Mouse (Mus musculus) forebrain, embryonic 16.5 days (tissue): ENCODE measurements around the gene Appl1. TPM values are rescaled to one million over a fixed set of nuclear protein-coding genes. Genes with fewer than 3 reads are reported as not detected.

Experiments
- ATAC-seq: fragments of 200-750 bp; cut with Nextera tagmentation; 2 replicates; pipeline ENCODE4 v1.8.0; 2017; ENCODE audit warnings: mild to moderate bottlenecking, moderate library complexity
- H3K27ac ChIP-seq: fragments of 300-500 bp; sonication (generic); 2 replicates; pipeline ENCODE4 v1.5.1; 2014; ENCODE audit warnings: low read length, control low read depth
- H3K27me3 ChIP-seq: fragments of 300-500 bp; sonication (generic); replicated peaks from 2 replicates; pipeline ENCODE4 v1.6.1; 2014; ENCODE audit warnings: low read length; ENCODE audit not compliant: control insufficient read depth, insufficient read depth
- H3K36me3 ChIP-seq: fragments of 300-500 bp; sonication (generic); 2 replicates; pipeline ENCODE4 v1.6.1; 2014; ENCODE audit not compliant: control insufficient read depth, insufficient read depth
- H3K4me1 ChIP-seq: fragments of 300-500 bp; sonication (generic); replicated peaks from 2 replicates; pipeline ENCODE4 v1.6.1; 2014; ENCODE audit warnings: low read length; ENCODE audit not compliant: control insufficient read depth, insufficient read depth
- H3K4me2 ChIP-seq: fragments of 300-500 bp; sonication (generic); 2 replicates; pipeline ENCODE4 v1.6.1; 2014; ENCODE audit warnings: mild to moderate bottlenecking, low read length, control low read depth
- H3K4me3 ChIP-seq: fragments of 300-500 bp; sonication (generic); replicated peaks from 2 replicates; pipeline ENCODE4 v1.5.1; 2014; ENCODE audit warnings: mild to moderate bottlenecking, low read length, control low read depth
- H3K9ac ChIP-seq: fragments of 300-500 bp; sonication (generic); replicated peaks from 2 replicates; pipeline ENCODE4 v1.6.1; 2014; ENCODE audit warnings: low read depth, low read length, control low read depth
- H3K9me3 ChIP-seq: fragments of 300-500 bp; sonication (generic); 2 replicates; pipeline ENCODE4 v1.6.1; 2016; ENCODE audit warnings: low read length; ENCODE audit not compliant: control insufficient read depth
- WGBS: fragments of 180-500 bp; shearing (Covaris S2); extraction: QIAGEN DNeasy Blood & Tissue Kit; methylation state at CpG from one replicate; pipeline ENCODE4 v1.1.7; 2014; 5-methylcytosine and 5-hydroxymethylcytosine counted together
- polyA plus RNA-seq: library from polyadenylated mRNA; unstranded; fragments of >200 nt; fragmentation: Nextera tagmentation; extraction: Ambion mirVana; gene quantifications from 2 replicates; pipeline ENCODE4 v1.2.1, GENCODE M21; 2015

Appl1 gene
- polyA plus RNA-seq: 65.3 and 70.1 TPM in 2 replicates

DNA sequence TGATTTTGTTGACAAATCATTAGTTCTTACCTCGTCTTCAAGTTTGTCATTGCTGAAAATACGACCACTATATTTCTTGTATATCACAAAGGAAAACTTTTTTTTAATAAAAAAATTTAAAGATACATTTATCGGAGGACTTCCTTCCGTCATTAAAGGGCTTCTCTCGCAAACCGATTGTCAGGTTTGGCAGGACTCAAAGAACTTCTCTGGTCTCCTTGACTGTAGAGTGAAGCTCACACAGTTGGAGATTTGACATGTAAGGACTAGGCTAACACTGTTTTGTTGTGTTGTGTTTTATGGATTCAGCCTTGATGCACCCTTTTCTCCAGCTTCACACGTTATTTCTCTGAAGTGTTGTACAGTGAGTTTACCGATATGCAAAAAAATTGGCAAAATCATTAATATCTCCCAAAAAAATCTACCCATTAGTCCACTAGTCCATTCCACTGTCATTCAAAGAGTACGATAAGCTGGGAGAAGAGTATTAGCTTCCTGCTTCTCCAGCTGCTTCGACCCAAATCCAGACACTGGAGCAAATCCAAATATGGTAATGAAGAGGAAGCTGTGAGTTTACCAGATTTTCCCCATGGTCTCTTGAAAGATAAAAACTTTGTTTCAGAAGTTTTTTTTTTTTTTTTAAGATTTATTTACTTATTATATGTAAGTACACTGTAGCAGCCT, at the start of gene Appl1:
Gene Appl1, minus strand, starts transcription at position 127 of the 684 bp plus-strand sequence.
- H3K9me3 ChIP-seq: no peaks in the 10 kb centered on the region
- whole genome bisulfite sequencing: 39% methylated on average over 10 of the region's 10 CpGs
- peak within 1 kb of the TSS; percentile 93 for H3K4me3 ChIP-seq
- ATAC-seq: no peak
- peak within 1 kb of the TSS; percentile 68 for H3K4me2 ChIP-seq
- no peaks in the 10 kb centered on the region for H3K36me3 ChIP-seq
- peak within 1 kb of the TSS; percentile 94 for H3K9ac ChIP-seq
- no peaks in the 10 kb centered on the region for H3K27me3 ChIP-seq
- H3K27ac ChIP-seq: peak within 1 kb of the TSS; percentile 85
- H3K4me1 ChIP-seq: peaks cover 11% of the 10 kb centered on the region

GRCm38 (mm10) chr14:27019850-27020249, 48.8 kb upstream of the Appl1 start:
- Histone ChIP-seq H3K36me3 (no peaks in the 10 kb centered on the region), H3K4me3 (no peak overlapping the region), H3K4me1 (no peaks in the 10 kb centered on the region), H3K27me3 (no peaks in the 10 kb centered on the region), H3K27ac (no peak overlapping the region), H3K9ac (no peak overlapping the region), H3K9me3 (no peaks in the 10 kb centered on the region), H3K4me2 (no peak overlapping the region)
- 85% methylated on average over 14 of the region's 14 CpGs for WGBS
- no peak for ATAC-seq

DNA sequence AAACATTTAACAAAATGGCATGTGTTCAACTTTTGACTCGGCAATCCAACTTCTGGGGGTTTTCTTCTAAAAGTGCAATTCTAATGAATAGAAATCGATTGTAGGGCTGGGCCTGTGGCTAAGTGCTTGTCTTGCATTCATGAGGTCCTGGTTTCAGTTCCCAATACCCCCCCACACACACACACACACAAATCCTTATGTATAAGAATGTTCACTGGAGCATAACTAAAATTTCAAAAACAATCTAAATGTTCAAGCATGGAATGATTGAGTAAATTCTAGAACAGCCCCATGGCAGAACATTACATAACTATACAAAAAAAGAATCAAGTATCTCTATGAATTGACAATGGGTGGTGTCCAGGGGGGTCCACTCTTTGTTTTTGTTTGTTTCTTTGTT, 46.9 kb upstream of the Appl1 start:
- 92% methylated on average over 2 of the region's 2 CpGs for WGBS

DNA sequence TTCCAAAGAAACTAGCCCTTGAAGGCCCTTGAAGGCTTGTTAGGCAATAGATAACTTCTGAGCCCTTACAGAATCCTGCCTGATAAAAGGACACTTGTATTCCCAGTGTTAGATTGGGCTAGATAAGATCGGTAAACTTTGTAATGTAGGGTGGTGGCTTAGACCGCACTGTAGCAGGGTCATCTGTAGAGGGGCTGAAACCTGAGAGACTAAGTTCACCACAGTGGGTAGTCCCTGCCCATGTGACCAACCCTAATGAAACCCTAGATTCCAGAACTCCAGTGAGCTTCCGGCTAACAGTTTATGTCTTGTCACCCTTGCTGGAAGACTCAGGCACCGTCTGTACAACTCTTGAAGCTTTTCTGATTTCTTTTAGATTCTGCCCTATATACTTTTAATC, 42.6 kb upstream of the Appl1 start:
- H3K4me2 ChIP-seq: no peak overlapping the region
- no peak overlapping the region for H3K27ac ChIP-seq
- ATAC-seq: no peak
- WGBS: 87% methylated on average over 4 of the region's 4 CpGs
- no peaks in the 10 kb centered on the region for H3K9me3 ChIP-seq
- no peaks in the 10 kb centered on the region for H3K27me3 ChIP-seq
- no peaks in the 10 kb centered on the region for H3K4me1 ChIP-seq
- H3K4me3 ChIP-seq: no peak overlapping the region
- H3K36me3 ChIP-seq: no peaks in the 10 kb centered on the region
- H3K9ac ChIP-seq: no peak overlapping the region

More for the DNA sequence above, 46.9 kb upstream of the Appl1 start:
- Histone ChIP-seq H3K4me3 (no peak overlapping the region), H3K36me3 (no peaks in the 10 kb centered on the region), H3K4me1 (no peaks in the 10 kb centered on the region), H3K9ac (no peak overlapping the region), H3K27ac (no peak overlapping the region), H3K27me3 (no peaks in the 10 kb centered on the region), H3K9me3 (no peaks in the 10 kb centered on the region), H3K4me2 (no peak overlapping the region)
- ATAC-seq: no peak

DNA sequence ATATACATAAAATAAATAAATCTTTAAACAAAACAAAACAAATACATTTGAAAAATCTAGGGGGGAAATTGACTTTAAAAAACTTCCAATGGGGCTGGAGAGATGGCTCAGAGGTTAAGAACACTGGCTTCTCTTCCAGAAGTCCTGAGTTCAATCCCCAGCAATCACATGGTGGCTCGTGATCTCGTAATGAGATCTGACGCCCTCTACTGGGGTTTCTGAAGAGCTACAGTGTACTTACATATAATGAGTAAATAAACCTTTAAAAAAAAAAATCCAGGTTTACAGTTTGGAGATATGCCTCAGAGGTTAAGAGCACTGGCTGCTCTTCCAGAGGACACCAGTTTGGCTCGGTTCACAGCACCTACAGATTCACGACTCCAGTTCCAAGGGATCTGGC, 40.5 kb upstream of the Appl1 start:
- ATAC-seq: no peak
- H3K36me3 ChIP-seq: no peaks in the 10 kb centered on the region
- H3K4me2 ChIP-seq: no peak overlapping the region
- H3K9ac ChIP-seq: no peak overlapping the region
- H3K9me3 ChIP-seq: no peaks in the 10 kb centered on the region
- no peaks in the 10 kb centered on the region for H3K27me3 ChIP-seq
- H3K4me3 ChIP-seq: no peak overlapping the region
- WGBS: 85% methylated on average over 5 of the region's 5 CpGs
- no peak overlapping the region for H3K27ac ChIP-seq
- no peaks in the 10 kb centered on the region for H3K4me1 ChIP-seq

GRCm38 (mm10) chr14:27005937-27006336, 34.9 kb upstream of the Appl1 start:
- WGBS: 8% methylated on average over 6 of the region's 6 CpGs
- no peak overlapping the region for H3K4me2 ChIP-seq
- H3K36me3 ChIP-seq: no peaks in the 10 kb centered on the region
- H3K9ac ChIP-seq: no peak overlapping the region
- no peak overlapping the region for H3K4me3 ChIP-seq
- no peaks in the 10 kb centered on the region for H3K9me3 ChIP-seq
- peaks cover 16% of the 10 kb centered on the region for H3K27me3 ChIP-seq
- no peaks in the 10 kb centered on the region for H3K4me1 ChIP-seq
- no peak overlapping the region for H3K27ac ChIP-seq
- no peak for ATAC-seq

GRCm38 (mm10) chr14:27004906-27005305, 33.9 kb upstream of the Appl1 start:
- peaks cover 21% of the 10 kb centered on the region for H3K27me3 ChIP-seq

DNA sequence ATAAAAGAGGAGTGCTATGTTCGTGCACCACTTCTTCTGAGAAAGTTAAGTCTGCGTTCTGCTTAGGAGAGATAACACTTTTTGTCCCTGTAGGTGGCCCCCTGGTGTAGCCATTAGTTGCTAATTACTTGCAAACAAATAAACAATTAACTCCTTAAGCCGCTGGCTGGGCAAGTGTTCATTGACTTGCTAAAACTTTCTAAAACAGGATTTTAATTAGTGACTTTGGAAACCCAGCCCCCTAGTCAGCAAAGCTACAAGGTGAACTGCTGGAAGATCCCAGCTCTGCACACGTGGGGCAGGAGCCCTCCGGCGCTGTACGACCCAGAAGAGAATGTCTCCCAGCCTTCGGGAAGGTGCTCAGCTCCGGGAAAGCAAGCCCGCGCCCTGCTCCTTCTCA, 29.4 kb upstream of the Appl1 start:
- H3K27ac ChIP-seq: no peak overlapping the region
- ATAC-seq: no peak
- peaks cover 18% of the 10 kb centered on the region for H3K27me3 ChIP-seq
- 1% methylated on average over 11 of the region's 11 CpGs for WGBS
- no peak overlapping the region for H3K9ac ChIP-seq
- no peak overlapping the region for H3K4me2 ChIP-seq
- no peaks in the 10 kb centered on the region for H3K9me3 ChIP-seq
- H3K36me3 ChIP-seq: no peaks in the 10 kb centered on the region
- H3K4me1 ChIP-seq: no peaks in the 10 kb centered on the region
- H3K4me3 ChIP-seq: no peak overlapping the region

More at GRCm38 (mm10) chr14:27004906-27005305, 33.9 kb upstream of the Appl1 start:
- H3K4me2 ChIP-seq: no peak overlapping the region
- no peak overlapping the region for H3K4me3 ChIP-seq
- ATAC-seq: no peak
- H3K36me3 ChIP-seq: no peaks in the 10 kb centered on the region
- H3K27ac ChIP-seq: no peak overlapping the region
- H3K9me3 ChIP-seq: no peaks in the 10 kb centered on the region
- WGBS: 59% methylated on average over 7 of the region's 7 CpGs
- no peak overlapping the region for H3K9ac ChIP-seq
- no peaks in the 10 kb centered on the region for H3K4me1 ChIP-seq

DNA sequence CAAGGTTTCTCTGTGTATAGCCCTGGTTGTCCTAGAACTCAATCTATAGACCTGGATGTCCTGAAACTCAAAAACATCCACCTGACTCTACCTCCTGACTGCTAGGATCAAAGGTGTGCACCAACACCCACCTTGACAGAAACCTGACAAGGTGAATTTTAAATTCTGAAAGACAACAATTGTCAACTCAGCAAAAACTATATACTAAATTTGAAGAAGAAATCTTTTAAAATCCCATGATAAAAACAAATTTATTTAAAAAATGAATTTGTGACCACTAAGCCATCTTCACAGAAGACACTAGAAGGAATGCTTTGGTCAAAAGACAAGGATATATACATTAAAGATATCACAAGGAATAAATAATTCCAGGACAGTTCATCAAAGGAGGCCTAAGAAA, 25.2 kb upstream of the Appl1 start:
- Histone ChIP-seq H3K27ac (no peak overlapping the region), H3K4me1 (peaks cover 3% of the 10 kb centered on the region; the same call in 1 of the 2 replicates)

More for the DNA sequence above, 25.2 kb upstream of the Appl1 start:
- peaks cover 8% of the 10 kb centered on the region; the same call in 1 of the 2 replicates for H3K27me3 ChIP-seq
- no peak overlapping the region for H3K4me2 ChIP-seq
- no peaks in the 10 kb centered on the region for H3K36me3 ChIP-seq
- no peak overlapping the region for H3K4me3 ChIP-seq
- no peaks in the 10 kb centered on the region for H3K9me3 ChIP-seq
- ATAC-seq: no peak
- no peak overlapping the region for H3K9ac ChIP-seq
